Mouse (Mus musculus): ENCODE results near the gene Mchr1. TPM values are rescaled to one million over a fixed set of nuclear protein-coding genes. Genes with fewer than 3 reads are reported as not detected.

Mchr1 gene
- polyA plus RNA-seq, 1 experiment, result 3.3 TPM

DNA sequence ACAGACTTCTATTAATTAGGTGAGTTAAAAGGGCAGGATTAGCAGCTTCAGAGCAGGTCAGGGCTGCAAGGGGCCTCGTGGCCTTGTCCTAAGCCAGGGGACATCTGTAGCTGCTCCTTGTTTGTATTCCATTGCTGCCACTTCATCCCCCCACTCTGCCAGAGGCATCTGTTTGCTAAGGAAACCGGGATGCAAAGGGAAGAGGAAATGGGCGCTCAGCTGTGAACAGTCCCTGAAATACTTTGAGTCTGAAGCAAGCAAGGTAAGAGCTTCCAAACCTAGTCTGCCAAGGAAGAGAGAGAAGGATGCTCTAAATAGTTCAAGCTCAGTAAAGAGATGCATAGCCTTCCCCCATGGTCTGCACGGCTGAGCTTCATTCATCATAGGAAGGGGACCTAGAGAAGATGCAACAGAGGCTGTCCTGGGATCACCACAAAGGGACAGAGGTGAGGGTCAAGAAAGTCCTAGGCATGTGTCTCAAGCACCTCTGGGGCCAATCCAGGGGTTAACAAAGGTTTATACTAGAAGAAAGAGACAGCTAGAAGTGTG is 17.4 kb downstream of the Mchr1 start:
- TF ChIP-seq POLR2A (IDR thresholded peaks at IDR 0.05; ENCODE audit: borderline replicate concordance, extremely low read depth, insufficient read depth, insufficient read length, poor library complexity, severe bottlenecking) (no peak), CTCF (IDR thresholded peaks at IDR 0.05; ENCODE audit: borderline replicate concordance, extremely low read depth, insufficient read depth, insufficient read length) (no peak)

DNA sequence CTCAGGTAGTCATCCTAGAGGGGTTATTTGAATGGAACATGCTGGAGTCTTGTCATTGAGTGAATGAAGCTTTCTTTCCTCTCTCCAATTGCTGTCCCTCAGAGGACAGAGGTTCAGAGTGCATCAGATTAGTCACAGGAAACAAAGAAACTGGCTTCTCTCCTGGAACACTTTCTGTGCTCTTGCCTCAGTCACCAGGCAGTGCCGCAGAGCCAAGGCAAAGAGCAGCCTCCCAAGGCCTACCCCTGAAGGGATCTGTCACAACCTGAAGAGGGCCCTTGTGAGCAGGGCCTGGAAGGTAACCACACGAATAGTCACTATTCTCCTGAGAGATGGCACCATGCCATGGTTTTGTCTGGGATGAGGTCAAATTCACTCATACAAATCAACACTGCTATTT is 18.3 kb downstream of the Mchr1 start:
- no peak for TF ChIP-seq CTCF (IDR thresholded peaks at IDR 0.05; ENCODE audit: borderline replicate concordance, extremely low read depth, insufficient read depth, insufficient read length)
- no peak for TF ChIP-seq POLR2A (IDR thresholded peaks at IDR 0.05; ENCODE audit: borderline replicate concordance, extremely low read depth, insufficient read depth, insufficient read length, poor library complexity, severe bottlenecking)
- no peak for DNase-seq (ENCODE audit: low read depth)

More for the DNA sequence above, 17.4 kb downstream of the Mchr1 start:
- no peak for DNase-seq (ENCODE audit: low read depth)

DNA sequence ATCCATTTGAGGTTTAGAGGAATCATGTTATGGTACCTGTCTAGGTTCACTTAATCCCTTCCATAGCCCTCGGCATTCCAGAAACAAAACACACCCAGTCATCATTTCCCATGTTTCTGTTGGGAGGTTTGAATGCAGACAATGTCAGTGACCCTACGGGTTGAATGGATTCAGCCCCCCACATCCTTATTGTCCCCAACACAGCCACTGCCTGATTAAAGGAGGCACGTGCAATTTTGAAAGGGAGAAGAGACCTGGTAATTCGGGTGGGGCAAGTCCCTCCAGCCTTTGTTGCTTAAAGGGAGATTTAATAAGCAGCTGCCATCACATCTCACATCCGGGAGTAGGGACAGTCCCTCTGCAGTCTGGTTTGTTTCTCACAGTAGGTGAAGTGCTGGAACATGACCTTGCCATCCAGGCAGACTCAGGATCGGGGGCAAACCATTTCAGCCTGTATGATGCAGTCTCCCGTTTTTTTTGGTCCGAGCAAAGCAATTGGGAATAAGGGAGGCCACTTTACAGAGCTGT is 18.9 kb downstream of the Mchr1 start:
- TF ChIP-seq CTCF (IDR thresholded peaks at IDR 0.05; ENCODE audit: borderline replicate concordance, extremely low read depth, insufficient read depth, insufficient read length) (no peak), POLR2A (IDR thresholded peaks at IDR 0.05; ENCODE audit: borderline replicate concordance, extremely low read depth, insufficient read depth, insufficient read length, poor library complexity, severe bottlenecking) (no peak)
- peak; percentile 6 for DNase-seq (ENCODE audit: low read depth)

DNA sequence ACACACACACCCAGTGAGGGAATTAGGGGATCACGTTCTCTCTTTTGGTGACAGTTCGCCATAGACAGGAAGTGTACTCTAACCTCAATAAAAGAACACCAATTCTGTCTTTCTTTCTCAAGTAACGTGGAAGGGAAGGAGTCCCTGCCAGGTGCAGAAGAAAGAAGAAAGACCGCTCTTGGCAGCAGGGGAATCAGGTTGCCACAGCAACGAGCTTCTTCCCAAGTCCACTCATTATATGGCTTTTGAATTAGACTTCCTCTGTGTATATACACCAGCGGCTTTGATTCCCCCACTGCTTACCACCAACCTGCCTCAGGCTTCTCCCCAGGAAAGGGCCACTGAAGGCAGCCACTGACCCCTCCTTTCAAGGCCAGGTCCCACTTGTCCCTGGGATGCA is 19.8 kb downstream of the Mchr1 start:
- no peak for TF ChIP-seq POLR2A (IDR thresholded peaks at IDR 0.05; ENCODE audit: borderline replicate concordance, extremely low read depth, insufficient read depth, insufficient read length, poor library complexity, severe bottlenecking)
- no peak for TF ChIP-seq CTCF (IDR thresholded peaks at IDR 0.05; ENCODE audit: borderline replicate concordance, extremely low read depth, insufficient read depth, insufficient read length)
- DNase-seq (ENCODE audit: low read depth), result peak; percentile 86

DNA sequence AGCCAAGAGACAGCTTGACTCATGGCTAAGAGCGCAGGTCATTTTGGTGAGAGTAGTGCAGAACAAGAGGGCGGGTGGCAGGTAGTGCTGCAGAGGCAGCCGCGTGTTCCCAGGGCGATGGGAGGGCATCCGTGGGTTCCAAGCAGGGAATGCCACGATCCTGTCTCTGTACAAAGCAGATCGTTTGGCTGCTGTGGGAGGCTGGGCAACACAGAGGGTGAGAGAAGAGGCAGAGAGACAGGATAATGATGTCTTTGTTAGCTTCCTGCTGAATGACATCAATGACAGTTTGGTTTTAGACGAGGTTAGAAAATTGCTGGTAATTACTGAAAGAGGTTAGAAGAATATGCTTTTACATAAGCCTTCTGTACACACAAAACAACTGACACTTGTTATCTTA is 23.0 kb downstream of the Mchr1 start:
- TF ChIP-seq POLR2A (IDR thresholded peaks at IDR 0.05; ENCODE audit: borderline replicate concordance, extremely low read depth, insufficient read depth, insufficient read length, poor library complexity, severe bottlenecking), result no peak
- TF ChIP-seq CTCF (IDR thresholded peaks at IDR 0.05; ENCODE audit: borderline replicate concordance, extremely low read depth, insufficient read depth, insufficient read length), result no peak
- peak; percentile 51 for DNase-seq (ENCODE audit: low read depth)

DNA sequence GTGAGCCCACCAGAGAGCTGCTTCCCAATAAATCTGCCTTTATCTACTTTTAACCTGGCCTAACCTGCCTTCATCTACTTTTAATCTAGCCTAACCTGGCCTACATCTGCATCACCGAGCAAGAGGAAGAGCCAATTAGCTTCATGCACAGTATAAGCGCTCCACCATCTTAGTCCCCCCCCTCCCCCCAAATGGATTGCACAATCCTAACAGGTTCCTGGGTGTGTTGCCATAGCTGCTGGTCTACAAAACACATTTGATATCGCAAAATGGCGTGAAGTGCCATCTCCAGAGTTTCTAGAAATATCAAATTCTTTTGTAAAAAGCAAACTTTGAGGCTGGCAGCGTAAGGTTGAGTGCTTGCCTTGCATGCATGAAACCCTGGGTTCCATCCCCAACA is 24.0 kb downstream of the Mchr1 start:
- no peak for DNase-seq (ENCODE audit: low read depth)
- no peak for TF ChIP-seq POLR2A (IDR thresholded peaks at IDR 0.05; ENCODE audit: borderline replicate concordance, extremely low read depth, insufficient read depth, insufficient read length, poor library complexity, severe bottlenecking)
- TF ChIP-seq CTCF (IDR thresholded peaks at IDR 0.05; ENCODE audit: borderline replicate concordance, extremely low read depth, insufficient read depth, insufficient read length), result no peak

DNA sequence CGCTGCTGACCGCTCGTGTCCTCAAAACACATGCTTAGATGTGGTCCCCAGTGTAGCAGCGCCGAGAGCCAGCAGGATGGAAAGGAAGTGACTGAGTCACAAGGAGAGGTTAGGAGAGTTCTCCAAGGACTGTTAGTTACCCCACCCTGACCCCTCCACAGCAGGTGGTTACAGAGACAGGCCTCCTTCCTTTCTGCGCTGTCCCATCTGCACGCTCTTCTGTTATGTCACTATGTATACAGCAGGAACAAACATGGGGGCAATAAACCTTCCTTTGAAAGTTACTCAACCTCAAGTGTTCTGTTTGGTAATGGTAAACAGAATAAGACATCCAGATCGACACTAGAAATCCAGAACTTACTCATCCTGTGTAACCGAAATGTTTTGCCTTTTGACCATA is 24.9 kb downstream of the Mchr1 start:
- no peak for DNase-seq (ENCODE audit: low read depth)
- no peak for TF ChIP-seq POLR2A (IDR thresholded peaks at IDR 0.05; ENCODE audit: borderline replicate concordance, extremely low read depth, insufficient read depth, insufficient read length, poor library complexity, severe bottlenecking)
- no peak for TF ChIP-seq CTCF (IDR thresholded peaks at IDR 0.05; ENCODE audit: borderline replicate concordance, extremely low read depth, insufficient read depth, insufficient read length)

DNA sequence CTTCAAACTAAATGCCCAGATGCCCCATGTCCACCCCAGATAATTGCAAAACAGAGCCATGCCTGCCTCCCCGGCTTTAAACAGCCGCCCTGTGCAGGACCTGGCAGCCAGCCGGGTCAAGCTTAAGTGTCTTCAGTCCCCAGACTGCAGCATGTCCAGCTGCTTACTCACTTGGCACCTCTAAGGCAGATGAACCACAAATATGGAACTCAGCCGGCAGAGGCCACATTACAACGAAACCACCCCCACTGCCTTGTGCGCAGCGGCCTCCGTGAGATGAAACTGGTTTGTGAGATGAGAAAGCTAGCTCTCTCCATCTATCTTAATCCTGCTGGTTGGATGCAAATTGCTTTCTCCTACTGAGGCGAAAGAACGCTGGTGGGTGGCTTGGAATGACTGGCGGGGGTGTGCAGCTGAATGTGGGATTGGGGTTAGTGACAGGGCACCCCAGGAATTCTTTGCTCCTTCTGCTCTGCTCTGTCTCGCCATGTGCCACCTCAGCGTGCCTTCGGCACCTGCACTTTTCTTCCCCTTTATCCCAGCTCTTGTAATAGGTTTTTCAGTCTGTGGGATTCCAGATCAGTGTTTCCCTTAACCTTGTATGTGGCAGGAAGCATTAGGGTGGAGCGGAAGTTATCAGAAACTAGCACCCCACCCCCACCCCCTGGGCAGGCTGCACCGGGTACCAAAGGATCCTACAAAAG is 29.2 kb downstream of the Mchr1 start:
- peak; percentile 50 for DNase-seq (ENCODE audit: low read depth)
- no peak for TF ChIP-seq CTCF (IDR thresholded peaks at IDR 0.05; ENCODE audit: borderline replicate concordance, extremely low read depth, insufficient read depth, insufficient read length)
- no peak for TF ChIP-seq POLR2A (IDR thresholded peaks at IDR 0.05; ENCODE audit: borderline replicate concordance, extremely low read depth, insufficient read depth, insufficient read length, poor library complexity, severe bottlenecking)

DNA sequence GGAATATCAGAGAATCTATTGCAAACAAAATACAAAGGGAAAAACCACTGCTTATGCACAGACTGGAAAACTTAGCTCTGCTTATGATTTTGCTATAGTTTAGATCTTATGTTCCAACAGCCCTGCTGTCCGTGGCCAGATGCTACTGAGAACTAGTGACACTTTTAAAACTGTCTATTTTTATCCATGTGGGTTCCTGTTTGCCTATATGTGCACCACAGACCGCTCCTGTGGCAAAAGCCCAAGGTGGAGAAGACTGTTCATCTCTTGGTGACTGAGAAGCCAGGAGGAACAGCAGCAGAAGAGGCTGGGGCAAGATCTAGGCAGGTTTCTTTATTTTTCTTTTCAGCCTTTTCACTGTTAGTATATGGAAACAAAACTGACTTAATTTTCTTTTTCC is 32.1 kb downstream of the Mchr1 start:
- no peak for DNase-seq (ENCODE audit: low read depth)
- TF ChIP-seq POLR2A (IDR thresholded peaks at IDR 0.05; ENCODE audit: borderline replicate concordance, extremely low read depth, insufficient read depth, insufficient read length, poor library complexity, severe bottlenecking) (no peak), CTCF (IDR thresholded peaks at IDR 0.05; ENCODE audit: borderline replicate concordance, extremely low read depth, insufficient read depth, insufficient read length) (no peak)

DNA sequence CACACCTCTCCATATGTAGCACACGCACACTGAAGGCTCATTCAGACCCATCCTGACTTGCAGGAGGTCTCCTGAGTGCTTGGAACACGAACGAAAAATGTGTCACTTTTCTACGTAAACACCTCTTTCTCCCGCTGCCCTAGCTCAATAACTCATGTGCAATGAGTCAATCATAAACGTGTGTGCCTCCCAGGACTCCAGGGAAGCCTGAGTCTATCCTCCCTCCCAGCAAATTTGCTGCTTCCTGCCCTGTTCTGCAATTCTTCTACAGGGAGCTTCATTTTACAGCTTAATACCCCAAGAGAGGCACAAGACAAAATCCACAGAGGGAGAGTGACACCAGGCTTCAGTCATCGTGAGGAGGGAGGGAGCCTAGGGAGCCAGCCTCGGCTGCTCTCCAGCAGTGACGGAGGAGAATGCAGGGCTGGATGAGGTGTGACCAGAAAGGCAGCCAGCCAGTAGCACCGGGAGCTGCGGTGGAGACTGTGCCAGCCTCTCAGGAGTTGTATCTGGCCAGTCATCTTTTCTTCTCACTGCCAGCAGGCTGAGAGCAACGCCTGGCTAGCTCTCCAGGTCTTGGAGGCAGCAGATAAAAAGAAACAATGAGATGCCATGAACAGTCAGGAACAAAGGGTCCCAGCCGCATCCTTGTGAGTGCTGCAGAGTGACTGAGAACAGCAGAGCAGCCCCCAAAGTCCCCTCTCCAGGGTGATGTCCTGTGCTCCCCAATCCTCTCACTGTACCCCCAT is 37.2 kb downstream of the Mchr1 start:
- no peak for TF ChIP-seq POLR2A (IDR thresholded peaks at IDR 0.05; ENCODE audit: borderline replicate concordance, extremely low read depth, insufficient read depth, insufficient read length, poor library complexity, severe bottlenecking)
- no peak for TF ChIP-seq CTCF (IDR thresholded peaks at IDR 0.05; ENCODE audit: borderline replicate concordance, extremely low read depth, insufficient read depth, insufficient read length)
- DNase-seq (ENCODE audit: low read depth), result peak; percentile 74

DNA sequence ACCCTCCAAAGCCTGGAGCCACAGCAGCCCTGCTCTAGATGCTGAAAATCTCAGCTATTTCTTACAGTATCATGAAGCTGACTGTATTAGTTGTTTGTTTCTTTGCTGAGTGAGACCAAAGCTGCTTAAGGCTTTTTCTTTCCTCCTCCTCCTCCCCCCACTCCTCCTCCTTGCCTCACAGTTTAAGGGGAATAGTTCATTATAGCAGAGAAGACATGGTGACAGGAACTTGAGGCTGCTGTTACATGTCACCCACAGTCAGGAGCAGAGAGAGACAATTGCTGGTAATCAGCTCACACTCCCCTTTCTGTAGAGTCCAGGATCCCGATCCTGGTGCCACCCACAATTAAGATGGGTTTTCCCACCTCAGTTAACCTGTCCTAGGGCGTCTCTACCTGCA is 38.1 kb downstream of the Mchr1 start:
- DNase-seq (ENCODE audit: low read depth), result no peak
- TF ChIP-seq CTCF (IDR thresholded peaks at IDR 0.05; ENCODE audit: borderline replicate concordance, extremely low read depth, insufficient read depth, insufficient read length) (no peak), POLR2A (IDR thresholded peaks at IDR 0.05; ENCODE audit: borderline replicate concordance, extremely low read depth, insufficient read depth, insufficient read length, poor library complexity, severe bottlenecking) (no peak)

Data from brain, embryonic 14.5 days (tissue).